Comparison of ENCODE assay signal across 9 mouse cellular contexts in genomic region chr1:93128710-93129349, GRCm38 (mm10). TPM values are rescaled to one million over a fixed set of nuclear protein-coding genes. Genes with fewer than 3 reads are reported as not detected.
DNase-seq lines count a peak whose midpoint lies in the region; ATAC-seq and TF ChIP-seq lines count a peak whose summit lies in the region.
"Had no signal": no experiment of that assay in that cellular context is flagged by ENCODE, and none has a peak within 500 bp of the region (broad histone marks: within the 10 kb centered on the region; RNA-seq: fewer than 3 reads in every experiment).

No protein-coding gene starts in this region.

- peaks cover 3% of the 10 kb centered on the region for H3K9me3 ChIP-seq in CH12.LX (replicated peaks; ENCODE audit: low read length)
- H3K9me3 ChIP-seq in stomach, embryonic 16.5 days (replicated peaks; ENCODE audit: control insufficient read depth, low read length): no peaks in the 10 kb centered on the region

- peak; percentile 30; the same call in 1 of the 2 replicates for ATAC-seq in stomach, embryonic 16.5 days (ENCODE audit: insufficient read depth, low FRiP score)

- no peak for TF ChIP-seq POLR2A in CH12.LX (IDR thresholded peaks at IDR 0.05; ENCODE audit: low read depth, low read length)

- DNase-seq in CH12.LX (ENCODE audit: extremely low read depth): peak; percentile 11
- DNase-seq in Muller cell, postnatal 12 days (ENCODE audit: inconsistent ontology term): peak; percentile 66
- peak; percentile 81 to 91 for DNase-seq in cerebellum, postnatal 14 days
- DNase-seq in frontal cortex, postnatal 36 days (ENCODE audit: low spot score in 2 of 2): peak; percentile 74 to 81
- DNase-seq in layer of hippocampus, adult 9-10 months (ENCODE audit: low spot score): peak; percentile 41
- DNase-seq in lung, postnatal 14 days: peak; percentile 73

- in situ Hi-C loops in CH12.LX (cut with MboI; ENCODE audit: low pct_ligation_motif_present, low pct_unique_long_range_greater_than_20kb, low sequenced_read_pairs): no loop called here

- H3K36me3 ChIP-seq in CH12.LX (replicated peaks in 1 of 2; ENCODE audit: control insufficient read depth in 1 of 2, insufficient read depth in 1 of 2, low read length in 1 of 2): no peaks in the 10 kb centered on the region
- no peaks in the 10 kb centered on the region for H3K36me3 ChIP-seq in stomach, embryonic 16.5 days (ENCODE audit: control insufficient read depth, insufficient read depth, low read length)

- H3K79me2 ChIP-seq in CH12.LX (replicated peaks; ENCODE audit: control insufficient read depth, extremely low read depth, insufficient read depth, poor library complexity, severe bottlenecking): no peaks in the 10 kb centered on the region

- no peaks in the 10 kb centered on the region for H3K4me1 ChIP-seq in CH12.LX (ENCODE audit: control insufficient read depth in 1 of 2, insufficient read depth in 2 of 2)
- H3K4me1 ChIP-seq in stomach, embryonic 16.5 days (ENCODE audit: control insufficient read depth, insufficient read depth, low read length): peaks cover 5% of the 10 kb centered on the region; the same call in 1 of the 2 replicates

- peak; percentile 32 for TF ChIP-seq RAD21 in CH12.LX (IDR thresholded peaks at IDR 0.05; ENCODE audit: low read depth, low read length)

- no peak overlapping the region for H3K9ac ChIP-seq in CH12.LX (ENCODE audit: insufficient read depth, low read depth)
- no peak overlapping the region for H3K9ac ChIP-seq in stomach, embryonic 16.5 days (ENCODE audit: low read length)

- peak; percentile 25 to 63; a peak in 3 of 4 replicates for TF ChIP-seq CTCF in CH12.LX (conservative IDR thresholded peaks at IDR 0.05 in 1 of 2, IDR thresholded peaks at IDR 0.05 in 1 of 2; ENCODE audit: low read depth in 2 of 2, low read length in 2 of 2)

- H3K27ac ChIP-seq in CH12.LX (ENCODE audit: insufficient read depth, low read depth): no peak overlapping the region
- no peak overlapping the region for H3K27ac ChIP-seq in stomach, embryonic 16.5 days (ENCODE audit: low read length)

- TF ChIP-seq EP300 in CH12.LX (IDR thresholded peaks at IDR 0.05; ENCODE audit: low read length): no peak

- peaks cover 84% of the 10 kb centered on the region for H3K27me3 ChIP-seq in CH12.LX (replicated peaks)
- no peaks in the 10 kb centered on the region for H3K27me3 ChIP-seq in stomach, embryonic 16.5 days (ENCODE audit: control insufficient read depth, insufficient read depth, low read length)

- no peak overlapping the region for H3K4me2 ChIP-seq in CH12.LX (ENCODE audit: insufficient read depth, low read depth, poor library complexity, severe bottlenecking)
- H3K4me2 ChIP-seq in stomach, embryonic 16.5 days (ENCODE audit: low read depth, low read length): no peak overlapping the region

- dilution Hi-C loops in CH12.LX (cut with MboI; ENCODE audit: extremely low pct_ligation_motif_present, extremely low pct_unique_long_range_greater_than_20kb, low sequenced_read_pairs): no loop called here

- no peak overlapping the region for H3K4me3 ChIP-seq in CH12.LX (replicated peaks in 1 of 3; ENCODE audit: low read depth in 2 of 3, low read length in 2 of 3, poor library complexity in 1 of 3)
- no peak overlapping the region for H3K4me3 ChIP-seq in stomach, embryonic 16.5 days (replicated peaks; ENCODE audit: low read length)

- 22% methylated on average over 6 of the region's 6 CpGs for WGBS in stomach, embryonic 16.5 days

TF ChIP-seq in CH12.LX, 34 proteins besides CTCF, POLR2A, EP300 and RAD21:
- TF ChIP-seq SMC3 (IDR thresholded peaks at IDR 0.05; ENCODE audit: low read depth, low read length) (peak; percentile 21; the same call in 1 of the 2 replicates), MXI1 (IDR thresholded peaks at IDR 0.05; ENCODE audit: low read depth, low read length) (no peak)
TF ChIP-seq in CH12.LX: peak in this region for 1.

RNA-seq across cellular contexts. Expression of gene Agxt, which starts 6.2 kb away (rescaled TPM):
- total RNA-seq in CH12.LX (2012; rRNA removed) (not detected in 2 replicates), CH12.LX (2014; rRNA removed) (not detected in 2 replicates)
- not detected in 2 replicates for polyA plus RNA-seq in CH12.LX (2012; ENCODE audit: insufficient read length, low read depth)
- 0.47 and 0.53 TPM in 2 replicates for polyA plus RNA-seq in stomach, embryonic 16.5 days (2015; fragmentation: Nextera tagmentation; extraction: Ambion mirVana)
- total RNA-seq: hematopoietic stem cell, adult 5-6 weeks had no signal
- polyA plus RNA-seq: stomach, embryonic 14.5 days had no signal

RNA-seq across cellular contexts. Expression of gene Kif1a, which starts 27.1 kb away (rescaled TPM):
- total RNA-seq in CH12.LX (2012; rRNA removed): 0.17 and 0.25 TPM in 2 replicates
- 0.11 and 0.17 TPM in 2 replicates for total RNA-seq in CH12.LX (2014; rRNA removed)
- 0.61 and 0.93 TPM in 2 replicates for polyA plus RNA-seq in CH12.LX (2012; ENCODE audit: insufficient read length, low read depth)
- polyA plus RNA-seq in stomach, embryonic 16.5 days (2015; fragmentation: Nextera tagmentation; extraction: Ambion mirVana): 10.6 and 16.5 TPM in 2 replicates
- total RNA-seq: hematopoietic stem cell, adult 5-6 weeks had no signal

RNA-seq across cellular contexts. Expression of gene 2310007B03Rik, which starts 31.9 kb away (rescaled TPM):
- total RNA-seq in CH12.LX (2012; rRNA removed): 0.08 TPM in 1 of 2 replicates, not detected in the other
- not detected in 2 replicates for total RNA-seq in CH12.LX (2014; rRNA removed)
- polyA plus RNA-seq in CH12.LX (2012; ENCODE audit: insufficient read length, low read depth): 0.11 TPM in 1 of 2 replicates, not detected in the other
- 17.7 and 32.8 TPM in 2 replicates for polyA plus RNA-seq in stomach, embryonic 16.5 days (2015; fragmentation: Nextera tagmentation; extraction: Ambion mirVana)
- total RNA-seq: hematopoietic stem cell, adult 5-6 weeks had no signal

RNA-seq across cellular contexts. Expression of gene Crocc2, which starts 39.7 kb away (rescaled TPM):
- total RNA-seq in CH12.LX (2012; rRNA removed) (not detected in 2 replicates), CH12.LX (2014; rRNA removed) (not detected in 2 replicates)
- not detected in 2 replicates for polyA plus RNA-seq in CH12.LX (2012; ENCODE audit: insufficient read length, low read depth)
- polyA plus RNA-seq in stomach, embryonic 16.5 days (2015; fragmentation: Nextera tagmentation; extraction: Ambion mirVana): 0.18 and 0.24 TPM in 2 replicates

Comparison
In these comparisons a context has a peak if more than half of its experiments do, and no peak if none do; other contexts are left out.
1. DNase-seq: peak in every context shown above with its lines; median percentile 86 in cerebellum, postnatal 14 days; 78 in frontal cortex, postnatal 36 days; 73 in lung, postnatal 14 days; 66 in Muller cell, postnatal 12 days; 41 in layer of hippocampus, adult 9-10 months; 11 in CH12.LX.
2. RNA of gene 2310007B03Rik, which starts 31.9 kb away (polyA plus RNA-seq): 17.7 to 32.8 TPM in stomach, embryonic 16.5 days; 0.11 TPM in CH12.LX; every median in the first group is over 10 times any median in the second.